Mouse (Mus musculus): ENCODE data around the gene Igfbp4. TPM values are rescaled to one million over a fixed set of nuclear protein-coding genes. Genes with fewer than 3 reads are reported as not detected.
A peak's percentile ranks its signal among the peaks of the same experiment; 100 is the strongest.

The Igfbp4 gene
- total RNA-seq, 2 experiments from 2014 or later = 32.0 to 41.9 TPM

GRCm38 (mm10) chr11:99040346-99040974, 584 bp upstream of the Igfbp4 start:
- intact Hi-C loops (cut with DNase I) = loop anchor here (1.0 to 5.0 kb wide), 2 partner anchors 26 to 87 kb away; no protein-coding TSS in a partner anchor
- DNase-seq = no peak

GRCm38 (mm10) chr11:99041841-99042780, 1.1 kb downstream of the Igfbp4 start:
- intact Hi-C loops (cut with DNase I) = loop anchor here (5.0 kb wide), 1 partner anchor 85 kb away; no protein-coding TSS in a partner anchor
- DNase-seq = no peak

GRCm38 (mm10) chr11:99042834-99043431, 1.9 kb downstream of the Igfbp4 start:
- DNase-seq = peak in 1 of 2 experiments; percentile 38
- intact Hi-C loops (cut with DNase I) = loop anchor here (5.0 kb wide), 1 partner anchor 84 kb away; no protein-coding TSS in a partner anchor

GRCm38 (mm10) chr11:99043632-99044031, 2.6 kb downstream of the Igfbp4 start:
- intact Hi-C loops (cut with DNase I) = loop anchor here (5.0 kb wide), 1 partner anchor 84 kb away; no protein-coding TSS in a partner anchor
- no peak for DNase-seq

GRCm38 (mm10) chr11:99044306-99044705, 3.3 kb downstream of the Igfbp4 start:
- peak in 1 of 2 experiments; percentile 49 for DNase-seq
- intact Hi-C loops (cut with DNase I) = loop anchor here (5.0 kb wide), 1 partner anchor 83 kb away; no protein-coding TSS in a partner anchor

GRCm38 (mm10) chr11:99045159-99045889, 4.3 kb downstream of the Igfbp4 start:
- DNase-seq = no peak
- intact Hi-C loops (cut with DNase I) = no loop called here

GRCm38 (mm10) chr11:99047120-99047519, 6.1 kb downstream of the Igfbp4 start:
- intact Hi-C loops (cut with DNase I) = no loop called here
- DNase-seq = peak; percentile 72 to 86

- intact Hi-C loops (cut with DNase I) = no loop called here
- DNase-seq = peak in 1 of 2 experiments; percentile 43
Measured at GRCm38 (mm10) chr11:99047643-99048042, 6.6 kb downstream of the Igfbp4 start.

GRCm38 (mm10) chr11:99055143-99055542, 14.1 kb downstream of the Igfbp4 start:
- intact Hi-C loops (cut with DNase I) = no loop called here
- DNase-seq = no peak

- DNase-seq = peak in 1 of 2 experiments; percentile 36
- intact Hi-C loops (cut with DNase I) = no loop called here
Measured at GRCm38 (mm10) chr11:99055571-99056452, 14.8 kb downstream of the Igfbp4 start.

- no peak for DNase-seq
- intact Hi-C loops (cut with DNase I) = no loop called here
Measured at GRCm38 (mm10) chr11:99060435-99060834, 19.4 kb downstream of the Igfbp4 start.

- intact Hi-C loops (cut with DNase I) = no loop called here
Measured at GRCm38 (mm10) chr11:99062661-99063060, 21.6 kb downstream of the Igfbp4 start.

GRCm38 (mm10) chr11:99063406-99064131, 22.5 kb downstream of the Igfbp4 start:
- DNase-seq = no peak
- intact Hi-C loops (cut with DNase I) = no loop called here

More at GRCm38 (mm10) chr11:99062661-99063060, 21.6 kb downstream of the Igfbp4 start:
- no peak for DNase-seq

- DNase-seq = no peak
- intact Hi-C loops (cut with DNase I) = no loop called here
Measured at GRCm38 (mm10) chr11:99065353-99065752, 24.3 kb downstream of the Igfbp4 start.

GRCm38 (mm10) chr11:99065979-99066378, 24.9 kb downstream of the Igfbp4 start:
- DNase-seq = peak; percentile 64 to 82
- intact Hi-C loops (cut with DNase I) = loop anchor here (1.0 kb wide), 1 partner anchor 26 kb away; no protein-coding TSS in a partner anchor

- intact Hi-C loops (cut with DNase I) = no loop called here
- no peak for DNase-seq
Measured at GRCm38 (mm10) chr11:99067591-99067990, 26.5 kb downstream of the Igfbp4 start.

- no peak for DNase-seq
- intact Hi-C loops (cut with DNase I) = no loop called here
Measured at GRCm38 (mm10) chr11:99068455-99068854, 27.4 kb downstream of the Igfbp4 start.

- intact Hi-C loops (cut with DNase I) = no loop called here
- DNase-seq = no peak
Measured at GRCm38 (mm10) chr11:99071866-99072265, 30.8 kb downstream of the Igfbp4 start.

All from gastrocnemius, postnatal 36 days (tissue).